Mouse (Mus musculus) cerebellum, adult 9-11 months (tissue): Measurements from ENCODE around the gene Pnpla2.

Experiments
- DNase-seq: peaks from one replicate; pipeline ENCODE4 v3.0.0; 2022

Pnpla2 gene

DNA sequence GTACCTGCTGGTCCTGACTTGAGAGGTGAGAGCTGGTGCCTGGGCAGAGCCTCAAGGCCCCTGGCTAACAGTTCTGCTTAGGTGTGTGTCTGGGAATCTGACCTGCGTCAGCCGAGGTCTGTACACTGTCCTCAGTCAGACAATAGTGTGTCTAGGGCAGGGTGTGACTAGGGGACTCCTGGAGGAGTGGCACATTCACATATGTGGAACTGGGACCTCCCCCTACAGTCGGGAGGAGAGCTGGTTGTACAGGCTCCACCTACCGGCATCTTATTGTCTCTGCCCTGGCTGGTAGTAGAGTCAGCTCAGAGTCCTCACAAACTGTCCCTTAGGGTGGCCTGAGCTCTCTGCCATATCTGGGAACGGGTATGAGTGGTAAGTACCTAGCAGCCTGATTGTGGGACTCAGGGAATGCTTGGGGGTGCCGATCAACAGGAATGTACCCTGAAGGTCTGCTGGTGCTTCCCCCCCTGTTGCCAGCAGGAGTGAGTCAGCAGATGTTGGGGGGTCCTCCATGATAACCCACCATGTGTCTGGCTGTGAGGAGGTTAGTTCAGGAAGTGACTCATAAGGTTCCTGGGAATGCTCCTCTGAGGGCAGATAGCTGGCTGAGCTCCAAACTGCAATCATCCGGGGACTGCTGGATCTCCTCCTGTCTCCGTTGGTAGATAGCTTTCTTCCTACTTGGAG lies 13.7 kb downstream of the Pnpla2 start:
- DNase-seq: peak; percentile 80

- peak; percentile 52 for DNase-seq
These were observed 14.4 kb downstream of the Pnpla2 start for GRCm38 (mm10) chr7:141469352-141469751.

- DNase-seq: peak; percentile 61
These were observed 15.1 kb downstream of the Pnpla2 start for GRCm38 (mm10) chr7:141469901-141470636.

DNA sequence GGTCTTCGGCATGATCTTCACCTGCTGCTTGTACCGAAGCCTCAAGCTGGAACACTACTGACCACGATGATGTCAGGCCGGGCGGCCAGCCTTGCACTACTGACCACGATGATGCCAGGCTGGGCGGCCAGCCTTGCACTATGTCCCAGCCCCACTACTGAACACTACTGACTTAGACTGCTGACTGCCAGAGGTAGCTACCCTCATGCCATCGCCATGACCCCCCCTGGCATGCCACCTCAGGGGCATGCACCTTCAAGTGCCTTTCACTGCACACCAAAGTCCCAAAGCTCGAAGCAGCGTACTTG lies 15.6 kb downstream of the Pnpla2 start:
- DNase-seq: no peak

DNA sequence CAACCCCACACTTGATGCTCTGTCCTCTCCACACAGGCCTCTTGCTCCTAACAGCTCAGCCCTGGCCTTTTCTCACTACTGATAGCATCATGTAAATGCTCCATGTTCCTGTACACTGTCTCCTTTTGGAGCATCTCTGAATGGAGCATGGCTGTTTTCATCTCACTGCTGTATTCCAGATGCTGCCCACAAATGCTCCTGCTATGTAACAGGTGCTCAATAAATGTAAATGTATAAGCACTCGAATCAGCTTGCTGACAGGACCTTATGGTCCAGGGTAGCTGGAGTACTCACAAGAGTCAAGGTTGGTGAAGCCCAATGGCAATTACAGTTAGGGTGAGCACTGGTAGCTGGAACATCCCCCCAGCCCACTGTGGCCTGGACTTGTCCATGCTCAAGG lies 16.2 kb downstream of the Pnpla2 start:
- DNase-seq: no peak

DNA sequence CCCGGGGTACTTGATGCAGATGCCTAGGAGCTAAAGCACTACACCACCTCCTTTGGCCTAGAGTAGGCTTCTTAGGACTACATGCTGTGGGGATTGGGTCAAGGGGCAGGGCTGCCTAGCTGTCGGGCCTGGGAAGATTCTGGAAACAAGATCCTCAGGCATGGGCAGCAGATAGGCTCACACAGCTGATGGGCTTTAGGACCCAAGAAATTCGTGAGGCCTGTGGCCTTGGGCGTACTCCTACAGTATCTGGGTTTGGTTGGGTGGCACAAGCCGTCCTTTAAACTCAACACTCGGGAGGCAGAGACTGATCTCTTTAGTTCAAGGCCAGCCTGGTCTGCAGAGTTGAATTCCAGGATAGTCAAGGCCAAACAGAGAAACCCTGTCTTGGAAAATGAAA lies 17.2 kb downstream of the Pnpla2 start:
- no peak for DNase-seq

- no peak for DNase-seq
These were observed 17.8 kb downstream of the Pnpla2 start for GRCm38 (mm10) chr7:141472763-141473162.

- DNase-seq: no peak
These were observed 19.2 kb downstream of the Pnpla2 start for GRCm38 (mm10) chr7:141474160-141474559.

DNA sequence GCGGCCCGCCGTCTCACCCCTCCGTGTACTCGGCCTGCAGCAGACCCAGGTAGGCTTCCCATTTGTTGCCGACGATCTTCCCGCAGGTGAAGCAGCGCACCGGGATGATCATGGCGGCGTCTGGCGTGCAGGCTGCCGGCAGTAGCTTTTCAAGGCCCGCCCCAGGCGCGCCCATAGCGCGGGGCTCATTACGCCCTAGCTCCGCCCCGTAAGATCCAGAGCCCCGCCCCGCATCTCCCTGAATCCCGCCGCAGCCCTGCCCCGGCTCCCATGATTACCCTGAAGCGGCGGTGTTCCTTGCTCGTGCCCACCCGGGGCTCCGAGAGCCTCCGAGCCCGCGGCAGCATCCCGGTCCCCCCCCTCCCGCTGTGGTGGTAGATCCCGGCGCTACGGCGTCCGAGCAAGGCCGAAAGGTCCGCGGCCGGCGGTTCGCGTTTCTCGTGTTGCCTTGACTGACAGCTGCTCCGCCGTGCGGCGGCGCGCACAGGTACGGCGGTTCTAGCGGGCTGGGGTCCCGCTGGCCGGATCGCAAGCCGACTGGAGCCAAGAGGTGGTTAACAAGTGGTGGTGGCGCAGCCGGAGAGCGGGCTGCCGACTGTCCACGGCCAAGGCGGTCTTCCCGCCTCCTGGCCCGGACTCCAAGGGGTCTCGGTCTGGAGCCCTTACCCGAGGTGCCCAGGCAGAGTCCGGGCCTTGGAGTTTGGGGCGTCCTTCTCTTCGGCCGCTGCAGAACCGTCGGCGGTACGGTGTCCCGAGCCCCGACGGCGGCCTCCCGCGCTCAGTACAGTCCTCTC lies 20.2 kb downstream of the Pnpla2 start, which contains the start of the genes Polr2l and Tspan4:
TSS of gene Polr2l (minus strand) at position 122 of the 794 bp plus-strand sequence.
TSS of gene Tspan4 (plus strand) at position 230 of the 794 bp plus-strand sequence.
- peak; percentile 87 for DNase-seq

GRCm38 (mm10) chr7:141475805-141476158 lies 20.8 kb downstream of the Pnpla2 start:
- no peak for DNase-seq

DNA sequence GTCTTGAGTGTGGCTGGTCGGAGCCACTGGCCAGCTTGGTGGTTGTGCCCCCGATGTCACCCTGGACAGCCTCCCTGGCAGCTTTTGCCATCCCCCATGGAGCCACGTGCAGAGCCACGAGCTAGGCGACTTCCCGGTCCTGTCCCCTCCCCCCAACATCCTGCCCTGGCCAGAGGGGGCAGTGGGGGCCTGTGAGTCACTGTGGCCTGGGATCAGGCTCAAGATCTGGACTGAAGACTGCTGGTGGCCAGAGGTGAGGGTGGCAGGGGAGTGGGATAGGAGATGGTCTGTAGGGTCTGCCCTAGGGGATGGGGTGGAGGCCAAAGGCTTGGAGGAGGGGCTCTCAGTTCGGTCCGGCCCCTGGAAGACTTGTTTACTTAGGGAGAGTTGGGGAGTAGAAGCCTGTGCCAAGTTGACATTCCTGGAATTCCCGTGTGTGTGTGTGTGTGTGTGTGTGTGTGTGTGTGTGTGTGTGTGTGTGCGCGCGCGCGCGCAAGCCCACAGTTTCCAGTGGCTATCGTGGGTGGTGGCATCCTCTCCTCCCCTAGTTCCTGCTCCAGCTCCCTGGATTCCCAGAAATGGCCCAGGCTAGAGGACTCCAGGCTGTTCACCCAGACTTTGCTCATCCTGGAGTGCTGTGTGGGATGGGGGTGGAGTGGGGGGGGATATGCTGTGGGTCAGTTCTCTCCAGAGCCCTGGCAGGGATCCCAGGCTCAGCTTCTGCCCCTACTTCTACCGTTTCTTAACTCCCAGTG lies 21.4 kb downstream of the Pnpla2 start:
- peak; percentile 81 for DNase-seq

DNA sequence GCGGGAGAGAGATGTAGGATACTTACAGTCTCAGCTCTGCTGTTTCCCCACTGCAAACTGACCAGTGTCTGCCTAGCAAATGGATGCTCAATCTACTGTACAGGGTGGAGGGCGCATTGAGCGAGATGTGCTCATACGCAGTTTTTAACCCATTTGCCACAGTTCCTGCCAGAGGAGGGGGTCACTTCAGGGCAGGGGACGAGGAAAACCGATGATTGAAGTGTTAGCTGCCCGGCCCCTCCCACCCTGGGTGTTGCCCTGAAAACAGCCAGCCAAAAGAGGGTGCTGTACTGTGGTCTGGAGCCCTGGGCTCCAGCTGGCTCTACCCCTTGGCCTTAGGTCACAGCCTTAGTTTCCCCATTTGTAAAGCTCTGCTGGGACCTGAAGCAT lies 22.0 kb downstream of the Pnpla2 start:
- DNase-seq: peak; percentile 58

DNA sequence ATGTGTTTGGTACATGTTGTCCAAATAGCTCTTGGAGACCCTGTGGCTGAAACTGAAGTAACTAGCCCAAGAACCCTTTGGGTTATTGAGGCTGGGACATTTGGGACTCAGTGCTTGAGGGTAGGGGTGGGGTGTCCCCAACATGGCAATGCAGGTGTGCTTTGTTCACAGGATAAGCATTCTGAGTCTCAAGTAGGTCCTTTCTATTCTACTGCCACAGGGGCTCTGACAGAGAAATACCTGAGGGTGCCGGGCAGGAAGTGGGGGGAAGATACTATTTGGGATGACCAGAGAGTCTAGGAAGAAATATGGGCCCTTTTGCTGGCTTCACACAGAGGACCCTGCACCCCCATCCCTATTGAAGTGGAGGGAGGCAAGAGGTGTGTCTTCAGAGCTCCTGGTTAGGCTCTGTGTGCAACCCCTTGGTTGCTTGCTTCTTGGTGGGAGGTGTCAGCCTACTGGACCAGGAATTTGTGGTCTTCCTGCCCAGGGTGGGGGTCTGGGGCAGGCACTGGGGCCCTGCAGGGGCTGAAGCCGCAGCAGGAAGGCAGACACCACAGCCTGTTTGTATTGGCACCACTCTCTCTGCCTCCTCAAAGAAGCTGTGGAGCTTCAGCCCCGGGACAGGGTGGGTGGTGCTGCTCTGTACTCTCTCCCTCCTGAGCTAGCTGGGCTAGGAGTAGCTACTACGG lies 22.7 kb downstream of the Pnpla2 start:
- DNase-seq: peak; percentile 54

GRCm38 (mm10) chr7:141478270-141478748 lies 23.3 kb downstream of the Pnpla2 start:
- no peak for DNase-seq

DNA sequence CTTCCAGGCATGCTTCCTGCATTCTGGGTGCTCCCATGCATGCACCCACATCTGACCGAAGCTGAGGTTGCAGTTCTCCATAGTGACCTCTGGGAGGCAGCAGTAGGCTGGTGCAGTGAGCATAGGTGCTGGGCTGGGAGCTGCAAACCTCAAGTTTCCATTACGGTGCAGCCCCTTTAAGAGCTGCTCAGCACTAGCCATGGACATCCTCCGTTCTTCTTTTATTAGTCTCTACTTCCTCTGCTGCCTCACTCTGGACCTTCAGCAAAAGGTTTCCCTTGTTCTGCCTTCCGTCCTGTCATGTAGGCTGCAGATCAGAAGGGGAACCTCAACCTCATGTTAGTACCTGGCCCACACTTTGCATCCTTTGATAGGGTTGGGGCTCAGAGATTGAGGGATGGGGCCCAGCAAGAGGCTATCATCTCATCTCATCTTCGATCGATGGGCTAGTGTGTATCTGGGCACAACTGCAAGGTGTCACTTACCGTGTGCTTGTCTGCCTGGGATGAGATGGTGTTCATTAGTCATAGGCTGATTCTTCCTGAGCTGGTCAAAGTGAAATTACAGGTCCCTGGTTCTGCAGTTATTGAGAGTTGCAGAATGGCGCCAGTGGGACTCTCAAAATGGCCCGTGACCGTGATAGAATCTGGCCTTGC lies 26.0 kb downstream of the Pnpla2 start:
- peak; percentile 90 for DNase-seq

- peak; percentile 85 for DNase-seq
These were observed 26.8 kb downstream of the Pnpla2 start for GRCm38 (mm10) chr7:141481498-141482401.

- DNase-seq: peak; percentile 78
These were observed 27.6 kb downstream of the Pnpla2 start for GRCm38 (mm10) chr7:141482531-141483024.

- peak; percentile 69 for DNase-seq
These were observed 28.2 kb downstream of the Pnpla2 start for GRCm38 (mm10) chr7:141483114-141483653.

DNA sequence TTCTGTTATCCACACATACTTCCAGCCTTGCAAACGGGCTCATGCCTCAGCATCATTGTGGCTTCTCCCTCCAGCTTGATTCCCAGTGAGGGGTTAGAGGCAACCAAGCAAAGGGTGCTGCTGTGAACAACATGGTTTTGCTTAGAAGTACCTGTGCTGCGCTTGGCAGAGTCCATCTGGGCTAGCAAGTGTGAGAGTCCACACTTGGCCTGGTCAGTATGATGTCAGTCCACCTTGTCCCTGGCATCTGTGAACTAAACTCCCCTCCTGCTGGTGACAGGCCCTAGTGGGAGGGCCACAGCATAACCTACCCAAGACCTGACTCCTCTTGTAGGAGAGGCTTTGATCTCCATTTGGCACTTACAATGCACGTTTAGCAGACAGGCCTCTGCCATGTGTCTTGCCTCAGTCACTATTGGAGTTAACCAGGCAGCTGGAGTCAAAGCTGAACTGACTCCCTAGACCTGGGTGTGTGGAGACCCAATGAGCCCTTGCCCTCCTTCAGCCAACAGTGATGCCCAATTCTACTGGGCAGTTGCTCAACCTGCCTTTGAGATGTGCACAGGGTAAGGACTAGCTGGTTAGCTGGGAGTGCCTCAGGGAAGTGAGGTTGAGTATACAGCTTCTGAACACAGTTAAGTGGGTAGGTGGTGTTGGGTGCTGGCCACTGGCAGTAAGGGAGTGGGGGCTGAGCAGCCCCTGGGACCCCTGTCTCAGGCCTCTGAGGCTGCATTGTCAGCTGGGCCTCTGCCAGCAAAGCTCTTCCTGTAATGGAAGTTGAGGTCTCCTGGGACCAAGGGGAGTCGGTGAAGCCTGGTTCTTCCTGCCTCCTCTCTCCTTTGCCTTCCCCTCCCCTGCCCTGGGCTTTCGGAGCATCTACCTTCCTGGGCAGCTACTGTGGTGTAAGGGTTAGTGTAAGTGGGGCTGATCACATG lies 29.5 kb downstream of the Pnpla2 start:
- peak; percentile 79 for DNase-seq
